Mouse (Mus musculus): ENCODE measurements around the gene Gm29427.
"Not testable (repeated sequence)": the region's sequence is repeated elsewhere in the genome, so short reads cannot be mapped to it uniquely, and the experiment has no call there.

Gm29427 gene

DNA sequence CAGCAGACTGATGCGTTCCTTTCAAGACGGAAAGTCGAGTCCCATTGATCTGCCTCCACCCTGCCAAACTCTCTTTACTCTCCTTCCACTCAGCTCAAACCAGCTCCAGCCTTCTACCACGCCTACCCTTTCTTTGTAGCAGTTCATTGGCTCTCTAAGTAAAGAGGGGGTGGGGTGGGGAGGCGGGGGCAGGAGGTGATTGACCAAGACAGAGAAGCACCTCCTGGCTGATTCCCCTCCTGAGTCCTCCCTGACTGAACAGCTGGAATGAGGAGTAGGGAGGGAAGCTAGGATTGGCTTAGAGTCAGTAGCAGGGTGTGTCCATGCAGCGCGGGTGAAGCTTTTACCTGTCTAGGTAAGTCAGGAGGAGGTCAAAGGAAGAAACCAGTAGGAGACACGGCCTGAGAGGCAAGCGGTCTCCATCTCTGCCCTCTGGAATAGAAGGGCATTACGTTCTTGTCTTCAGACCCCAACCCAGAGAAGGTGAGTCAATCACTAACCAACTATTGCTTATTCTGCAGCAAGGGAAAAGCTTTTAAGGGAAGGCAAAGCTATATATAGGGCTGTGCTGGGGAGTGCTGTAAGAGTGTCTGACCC lies 16.2 kb upstream of the Gm29427 start, which contains the start of gene AA986860:
Gene AA986860 (plus strand): TSS at position 236 of the 597 bp plus-strand sequence.
- DNase-seq (ENCODE audit: low spot score): no peak

GRCm38 (mm10) chr1:130729153-130729552 lies 13.6 kb upstream of the Gm29427 start, which contains the start of gene Pfkfb2:
TSS of gene Pfkfb2 (minus strand) at chr1:130729253.
- no peak for DNase-seq (ENCODE audit: low spot score)

DNA sequence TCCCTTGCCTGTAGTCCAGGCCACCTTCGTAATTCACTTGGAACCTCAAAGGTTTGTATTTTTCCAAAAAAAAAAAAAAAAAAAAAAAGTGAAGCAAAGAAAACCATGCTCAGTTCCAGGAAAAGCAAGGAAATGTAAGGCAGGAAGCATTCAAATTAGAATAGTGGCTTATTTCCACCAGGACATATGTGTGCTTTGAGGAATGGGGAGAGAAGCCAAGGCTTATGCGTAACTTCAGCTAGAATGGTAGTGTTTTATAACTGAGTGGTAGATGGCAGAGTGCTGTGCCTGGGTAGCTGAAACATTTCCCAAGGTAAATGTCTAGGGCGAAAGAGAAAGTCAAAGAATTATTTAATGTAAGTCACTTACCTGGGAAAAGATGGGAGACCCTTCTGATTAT lies 13.1 kb upstream of the Gm29427 start:
- no peak for DNase-seq (ENCODE audit: low spot score)

- no peak for DNase-seq (ENCODE audit: low spot score)
These were observed 12.5 kb upstream of the Gm29427 start for GRCm38 (mm10) chr1:130728070-130728469.

DNA sequence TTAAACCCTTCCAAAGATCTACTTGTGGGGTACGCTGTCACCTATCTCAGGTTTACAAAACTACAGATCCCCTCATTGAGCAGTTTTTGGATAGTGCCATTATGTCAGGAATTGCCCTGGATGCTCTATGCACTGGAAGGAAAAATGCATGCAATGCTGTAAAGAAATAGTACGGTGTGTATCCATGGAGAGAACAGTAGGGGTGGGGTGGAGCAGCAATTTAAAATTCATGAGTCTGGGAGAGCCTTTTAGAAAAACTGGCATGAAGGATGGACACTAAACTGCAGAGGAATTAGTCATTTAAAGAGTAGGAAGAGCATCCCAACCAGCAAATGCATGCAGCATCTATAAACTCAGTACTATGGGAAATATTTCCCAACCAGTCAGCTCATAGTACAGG lies 10.8 kb upstream of the Gm29427 start:
- no peak for DNase-seq (ENCODE audit: low spot score)

GRCm38 (mm10) chr1:130724206-130724605 lies 8.6 kb upstream of the Gm29427 start:
- no peak for DNase-seq (ENCODE audit: low spot score)

GRCm38 (mm10) chr1:130717291-130717871 lies 1.8 kb upstream of the Gm29427 start, which contains the start of gene Yod1:
TSS of gene Yod1 (plus strand) at chr1:130717327.
- peak; percentile 94 for DNase-seq (ENCODE audit: low spot score)

GRCm38 (mm10) chr1:130716513-130717290 lies 1.1 kb upstream of the Gm29427 start:
- DNase-seq (ENCODE audit: low spot score): no peak

GRCm38 (mm10) chr1:130716218-130716512 lies 566 bp upstream of the Gm29427 start:
- peak; percentile 50 for DNase-seq (ENCODE audit: low spot score)

- DNase-seq (ENCODE audit: low spot score): no peak
These were observed 1.6 kb downstream of the Gm29427 start for GRCm38 (mm10) chr1:130714046-130714445.

- no peak for DNase-seq (ENCODE audit: low spot score)
These were observed 5.1 kb downstream of the Gm29427 start for GRCm38 (mm10) chr1:130710283-130711080.

GRCm38 (mm10) chr1:130703613-130704012 lies 12.0 kb downstream of the Gm29427 start:
- DNase-seq (ENCODE audit: low spot score): no peak

DNA sequence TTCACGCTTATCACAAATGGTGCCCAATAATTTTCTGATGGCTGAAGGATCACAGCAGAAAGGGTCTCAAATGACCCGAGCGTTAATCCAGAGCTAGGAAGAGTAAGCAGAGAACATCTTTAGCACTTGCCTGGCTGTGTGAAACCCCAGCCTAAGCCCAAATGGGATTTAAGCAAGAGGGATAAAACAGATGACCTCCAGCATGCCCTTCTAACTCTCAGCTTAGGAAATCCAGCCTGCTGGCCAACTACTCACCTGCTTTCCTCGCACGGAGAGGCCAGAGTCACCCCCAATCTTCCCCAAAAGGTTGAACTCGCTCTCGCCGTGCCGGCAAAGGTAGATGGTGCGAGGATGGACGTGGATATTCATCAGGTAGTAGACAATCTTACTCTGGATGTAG lies 13.6 kb downstream of the Gm29427 start:
- DNase-seq (ENCODE audit: low spot score): no peak

DNA sequence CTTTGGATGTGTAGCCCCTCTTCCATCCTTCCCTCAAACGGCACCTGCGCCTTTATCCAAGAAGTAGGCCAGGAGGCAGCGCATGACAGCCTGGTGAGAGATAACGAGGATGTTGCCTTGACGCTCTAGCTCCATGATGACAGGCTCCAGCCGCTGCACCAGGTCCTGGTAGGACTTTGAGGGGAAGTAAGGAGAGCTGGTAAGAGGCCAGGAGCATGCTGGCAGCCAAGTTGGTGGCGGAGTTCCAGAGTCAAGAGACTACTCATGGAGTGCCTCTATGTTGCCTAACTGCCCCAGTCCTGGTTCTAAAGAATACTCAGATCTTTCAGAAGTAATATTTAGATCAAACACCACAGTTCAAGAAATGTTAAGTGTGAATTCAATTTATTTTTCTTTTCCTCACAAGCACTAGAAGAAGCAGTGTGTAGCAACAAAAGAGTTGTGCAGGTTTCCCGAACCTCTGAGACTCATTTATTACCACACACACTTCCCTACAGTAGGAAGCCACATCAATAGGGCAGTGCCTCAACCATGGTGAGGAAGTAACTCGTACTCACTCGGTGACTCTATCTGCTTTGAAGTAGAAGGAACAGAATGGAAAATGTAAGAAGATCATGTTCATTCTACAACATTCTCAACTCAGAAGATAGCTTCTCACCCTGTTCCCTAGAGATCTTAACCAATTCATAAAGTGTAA lies 15.5 kb downstream of the Gm29427 start:
- DNase-seq (ENCODE audit: low spot score): no peak

DNA sequence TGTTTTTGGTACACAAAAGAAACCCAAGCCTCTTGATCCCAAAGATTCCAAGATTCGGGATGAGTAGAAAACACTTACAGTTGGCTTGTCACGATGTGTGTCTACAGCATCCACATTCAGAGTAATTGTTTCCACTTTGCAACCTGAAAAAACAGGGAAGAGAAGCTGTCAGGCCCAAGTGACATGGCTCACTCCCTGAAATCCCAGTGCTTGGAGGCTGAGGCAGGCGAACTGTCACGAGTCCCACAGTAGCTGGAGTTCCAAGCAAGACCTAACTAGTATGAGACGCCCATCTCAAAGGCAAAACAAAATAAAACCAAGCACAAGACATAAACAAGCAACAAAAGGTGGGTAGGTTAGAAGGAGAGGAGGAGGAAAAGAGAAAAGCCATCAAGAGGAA lies 17.0 kb downstream of the Gm29427 start:
- DNase-seq (ENCODE audit: low spot score): no peak

DNA sequence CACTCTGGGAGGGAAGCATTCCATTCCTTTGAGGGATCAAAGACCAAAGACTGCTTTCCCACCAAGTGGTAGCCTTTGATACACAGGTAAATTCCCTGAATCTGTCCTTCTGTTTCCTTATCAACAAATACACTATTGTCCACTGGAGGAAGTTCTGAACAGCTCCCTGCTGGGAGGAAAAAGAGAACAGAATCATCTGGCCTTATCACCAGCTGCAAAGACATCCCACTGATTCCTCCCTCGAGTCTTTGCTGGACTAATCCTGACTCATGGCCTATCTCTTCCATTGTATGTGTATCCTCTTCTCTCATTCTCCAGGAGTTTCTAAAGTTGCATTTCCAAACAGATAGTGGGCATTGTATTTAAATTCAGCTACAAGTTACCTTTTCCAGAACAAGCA lies 31.7 kb downstream of the Gm29427 start:
- DNase-seq (ENCODE audit: low spot score): no peak

- no peak for DNase-seq (ENCODE audit: low spot score)
These were observed 33.8 kb downstream of the Gm29427 start for GRCm38 (mm10) chr1:130681656-130682413.

GRCm38 (mm10) chr1:130681075-130681474 lies 34.5 kb downstream of the Gm29427 start:
- DNase-seq (ENCODE audit: low spot score): no peak

DNA sequence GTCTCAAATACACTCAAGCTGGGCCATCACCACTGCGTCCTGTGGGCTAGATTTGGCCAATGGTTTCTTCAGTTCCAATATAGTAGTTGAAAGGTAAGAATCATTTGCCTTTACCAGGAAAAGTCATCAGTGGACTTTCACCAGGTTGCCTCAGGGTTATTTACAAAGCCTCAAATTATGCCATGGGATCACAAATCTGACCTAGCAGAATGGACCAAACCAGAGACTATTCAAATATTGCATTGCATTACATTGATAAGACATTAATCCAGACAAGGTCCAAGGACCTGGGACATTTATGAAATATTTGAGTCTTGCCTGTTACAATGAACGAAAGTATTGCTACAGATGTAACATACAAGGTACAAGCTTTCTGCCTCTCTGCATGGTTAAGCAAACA lies 37.0 kb downstream of the Gm29427 start:
- no peak for DNase-seq (ENCODE audit: low spot score)

GRCm38 (mm10) chr1:130663576-130663975 lies 52.0 kb downstream of the Gm29427 start:
- DNase-seq (ENCODE audit: low spot score): not testable (repeated sequence)

DNA sequence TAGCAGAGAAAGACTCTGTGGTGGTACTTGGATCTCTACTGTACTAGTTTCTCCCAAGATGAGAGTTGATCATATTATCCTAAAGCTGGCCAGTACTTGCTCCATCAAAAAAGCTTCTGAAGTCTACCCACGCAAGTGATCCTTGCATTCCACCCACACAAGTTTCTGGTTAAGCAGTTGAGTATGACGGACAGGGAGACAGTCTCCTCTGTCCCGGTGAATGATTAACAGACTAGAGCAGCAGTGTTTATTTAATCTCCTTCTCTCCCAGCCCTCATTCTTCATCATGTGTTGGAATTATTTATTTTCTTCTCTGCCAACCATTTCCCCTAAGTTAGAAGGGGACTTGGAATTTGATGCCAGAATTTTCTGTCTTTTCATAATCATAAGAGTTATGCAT lies 54.1 kb downstream of the Gm29427 start, which contains the start of gene C4bp:
Gene C4bp (minus strand): TSS at position 179 of the 400 bp plus-strand sequence.
- no peak for DNase-seq (ENCODE audit: low spot score)
